16 mouse cellular contexts compared by ENCODE assay signal in the genomic region with DNA sequence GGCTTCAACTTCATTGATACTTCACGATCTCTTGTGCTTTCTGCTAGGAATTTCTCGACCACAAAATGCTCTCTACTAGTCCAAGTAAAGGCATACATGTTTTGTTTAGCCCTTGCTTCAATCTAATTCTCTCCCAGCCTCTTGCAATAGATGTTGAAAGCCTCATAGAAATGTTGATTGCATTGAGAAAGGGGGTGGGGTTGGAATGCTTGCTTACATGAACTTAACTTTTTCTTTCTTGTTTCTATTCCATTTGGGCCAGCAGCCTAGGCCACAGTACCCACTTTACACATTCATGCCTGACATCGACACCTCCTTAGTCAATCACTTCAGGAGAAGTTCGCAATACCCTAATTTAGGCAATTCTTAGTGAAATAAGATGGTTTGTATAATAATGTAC.
"Had no signal": no experiment of that assay in that cellular context is flagged by ENCODE, and none has a peak within 500 bp of the region (broad histone marks: within the 10 kb centered on the region; RNA-seq: fewer than 3 reads in every experiment).

No protein-coding gene starts in this region.

- H3K36me3 ChIP-seq: lung, embryonic 15.5 days; midbrain, embryonic 12.5 days; neural tube, embryonic 12.5 days; stomach, embryonic 15.5 days had no signal

- H3K4me1 ChIP-seq: lung, embryonic 15.5 days; megakaryocyte, embryonic 14.5 days; midbrain, embryonic 12.5 days; neural tube, embryonic 12.5 days; stomach, embryonic 15.5 days had no signal

- H3K4me3 ChIP-seq: lung, embryonic 15.5 days; megakaryocyte, embryonic 14.5 days; midbrain, embryonic 12.5 days; neural tube, embryonic 12.5 days; stomach, embryonic 15.5 days had no signal

- H3K27ac ChIP-seq: lung, embryonic 15.5 days; macrophage; midbrain, embryonic 12.5 days; neural tube, embryonic 12.5 days; stomach, embryonic 15.5 days; stomach, postnatal 0 days had no signal

- H3K9me3 ChIP-seq: lung, embryonic 15.5 days; megakaryocyte, embryonic 14.5 days; midbrain, embryonic 12.5 days; neural tube, embryonic 12.5 days; stomach, embryonic 15.5 days had no signal

- H3K9ac ChIP-seq: liver, postnatal 0 days; lung, embryonic 15.5 days; midbrain, embryonic 12.5 days; neural tube, embryonic 12.5 days; stomach, embryonic 15.5 days had no signal

- DNase-seq: liver, postnatal 0 days; lung, adult 2 months; lung, postnatal 14 days; lung, postnatal 36 days; midbrain, embryonic 14.5 days; right cerebral cortex, postnatal 14 days; thymus, adult 2 months; thymus, postnatal 25 days; thymus, postnatal 4 days had no signal
